Mouse (Mus musculus) inflammation-experienced regulatory T-cells (primary cell): ENCODE measurements around the gene Stra6. TPM values are rescaled to one million over a fixed set of nuclear protein-coding genes. Genes with fewer than 3 reads are reported as not detected.

Experiments used
- polyA plus RNA-seq, 2 experiments: library from polyadenylated mRNA; unstranded; fragments of 100-300 nt; shearing (Covaris generic); gene quantifications; one replicate each; pipeline ENCODE4 v1.2.1; 2017

Gene Stra6
- 1 to 10 TPM; 3.0 to 3.3 TPM for polyA plus RNA-seq

GRCm38 (mm10) chr9:58063531-58063930 lies at the start of gene Stra6:
Gene Stra6 (plus strand): TSS chr9:58063788.

GRCm38 (mm10) chr9:58118671-58119070 lies 55.1 kb downstream of the Stra6 start, which contains the start of gene Ccdc33:
Gene Ccdc33 (minus strand): TSS chr9:58118823.

Other genes starting within 250 kb of the Stra6 start
- gene Arid3b, start 227.0 kb upstream of the Stra6 start, polyA plus RNA-seq, result 10 to 100 TPM; 40.2 to 59.5 TPM
- 10 to 100 TPM; 93.8 to 99.9 TPM for gene Ubl7, start 152.8 kb upstream of the Stra6 start, polyA plus RNA-seq
- gene Sema7a, start 123.7 kb upstream of the Stra6 start, polyA plus RNA-seq, result under 1 TPM; 0.13 to 0.54 TPM
- gene Cyp11a1, start 57.4 kb upstream of the Stra6 start, polyA plus RNA-seq, result 1 to 10 TPM in 1 of 2 experiments, not detected in 1; 1.2 TPM
- gene Ccdc33, start 55.0 kb downstream of the Stra6 start, polyA plus RNA-seq, result not detected
- 1 to 10 TPM in 1 of 2 experiments, under 1 TPM in 1; 0.10 to 1.7 TPM for gene Islr, start 140.5 kb downstream of the Stra6 start, polyA plus RNA-seq
- gene Islr2, start 140.5 kb downstream of the Stra6 start, polyA plus RNA-seq, result 1 to 10 TPM in 1 of 2 experiments, not detected in 1; 1.0 TPM
- gene Pml, start 186.0 kb downstream of the Stra6 start, polyA plus RNA-seq, result 10 to 100 TPM; 53.2 to 66.0 TPM
- 10 to 100 TPM; 26.7 to 27.0 TPM for gene Stoml1, start 189.4 kb downstream of the Stra6 start, polyA plus RNA-seq
- under 1 TPM; 0.12 to 0.31 TPM for gene Loxl1, start 249.4 kb downstream of the Stra6 start, polyA plus RNA-seq